Mouse (Mus musculus) spleen, postnatal 14 days (tissue): ENCODE measurements around the gene Bcas1.

Experiments used
- DNase-seq, 2 experiments: peaks; one replicate each; pipeline ENCODE4 v3.0.0; 2021 to 2022; ENCODE audit warnings: low spot score in 2 of 2

The Bcas1 gene

DNA sequence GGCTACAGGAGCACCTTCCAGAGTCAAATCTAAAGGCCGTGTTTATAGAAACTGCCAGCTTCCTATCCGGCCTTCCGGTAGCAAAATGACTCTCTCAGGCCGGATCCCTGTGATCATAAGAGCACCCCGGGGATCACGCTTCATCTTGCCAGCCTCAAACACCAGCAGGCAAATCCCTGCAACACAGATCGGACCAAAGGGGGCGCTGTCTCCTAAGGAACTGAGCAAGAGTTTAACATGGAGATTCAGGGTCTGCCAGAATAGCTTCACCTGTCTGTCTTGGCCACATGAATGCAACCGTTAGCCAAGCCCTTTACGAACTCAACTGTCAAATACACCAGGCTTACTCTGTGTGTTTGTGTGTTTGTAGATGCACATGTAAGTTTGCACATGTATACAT is 8.9 kb downstream of the Bcas1 start:
- no peak for DNase-seq

DNA sequence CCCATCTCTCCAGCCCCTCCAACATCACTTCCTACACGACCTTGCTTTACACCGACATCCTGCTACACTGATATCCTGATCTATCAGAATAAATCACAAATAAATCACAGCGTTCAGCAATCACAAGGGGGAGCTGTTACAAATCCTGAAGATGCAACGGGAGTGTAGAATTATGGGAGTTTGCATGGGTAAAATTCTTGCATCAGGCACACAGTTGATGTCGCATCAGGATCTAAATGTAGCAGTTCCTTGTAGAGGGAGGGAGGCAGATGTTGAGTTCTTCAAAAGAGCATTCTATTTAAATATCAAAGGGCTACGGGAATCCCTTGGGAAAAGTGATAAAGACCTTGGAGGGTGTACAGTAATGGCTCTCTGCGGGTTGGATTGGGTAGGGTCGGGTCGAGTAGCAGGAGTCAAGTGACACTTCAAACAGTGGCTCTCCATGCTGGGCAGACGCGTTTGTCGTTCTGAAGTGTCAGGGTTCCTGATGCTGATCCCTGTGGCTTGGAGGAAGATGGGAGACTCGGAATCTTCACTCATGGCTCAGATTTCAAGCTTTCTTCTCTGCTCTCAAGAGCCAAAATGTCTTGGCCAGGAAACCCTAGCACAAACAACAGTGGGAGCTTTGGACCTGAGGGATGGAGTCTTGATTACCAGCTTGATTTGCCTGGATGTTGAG is 16.0 kb downstream of the Bcas1 start:
- no peak for DNase-seq

GRCm38 (mm10) chr2:170410677-170411489 is 16.8 kb downstream of the Bcas1 start:
- no peak for DNase-seq

DNA sequence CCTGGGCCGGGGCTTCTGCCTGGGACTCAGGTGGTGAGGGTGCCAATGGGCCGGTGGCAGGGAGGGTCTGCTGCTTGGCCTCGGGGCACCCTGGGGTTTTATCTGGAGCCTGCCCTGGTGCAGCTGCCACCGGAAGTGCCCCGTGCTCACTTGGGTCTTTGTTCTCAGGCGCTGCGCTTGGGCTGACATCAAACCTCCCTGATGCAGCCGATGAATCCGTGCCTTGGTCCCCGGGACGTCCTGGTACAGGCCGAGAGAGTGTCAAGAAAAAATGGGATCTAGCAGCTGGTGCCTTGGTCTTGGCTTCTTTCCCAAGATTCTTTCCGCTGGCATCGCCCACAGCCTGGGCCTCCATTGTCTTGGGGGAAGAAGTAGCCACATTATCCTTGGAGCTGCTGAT is 21.2 kb downstream of the Bcas1 start:
- DNase-seq = no peak

DNA sequence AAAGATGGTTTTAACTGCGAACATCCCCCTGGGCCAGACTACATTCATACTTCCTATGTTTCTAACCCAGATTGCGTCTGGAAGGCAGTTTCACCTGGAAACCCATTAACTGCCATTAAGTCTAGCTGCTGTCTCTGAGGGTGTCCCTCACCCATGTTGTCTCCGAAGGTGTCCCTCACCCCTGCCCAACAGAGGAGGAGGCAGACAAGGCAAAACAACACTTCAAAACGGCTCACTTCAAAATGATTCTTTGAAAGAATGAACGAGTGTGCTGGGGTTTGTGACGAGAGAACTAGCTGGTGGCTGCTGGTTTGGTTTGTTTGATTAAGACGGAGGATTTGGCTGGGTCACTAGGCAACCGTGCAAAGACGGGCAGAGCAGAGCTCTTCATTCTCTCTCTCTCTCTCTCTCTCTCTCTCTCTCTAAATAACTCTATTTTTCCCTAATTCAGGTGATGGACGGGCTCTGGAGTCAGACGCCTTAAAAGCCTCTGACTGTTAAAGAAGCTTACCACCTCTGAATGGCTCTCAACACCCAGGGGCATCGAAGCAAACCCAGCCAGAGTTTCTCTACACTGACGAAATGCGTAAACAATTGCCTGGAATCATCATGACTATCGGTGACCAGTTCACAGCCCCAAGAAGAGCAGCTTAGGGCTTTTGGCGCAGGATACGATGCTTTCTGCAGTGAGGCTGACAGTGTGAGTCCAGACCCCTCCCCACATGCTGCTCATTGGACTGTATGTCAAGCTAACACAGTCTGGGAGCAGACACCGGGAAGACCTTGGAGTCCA is 22.7 kb downstream of the Bcas1 start:
- DNase-seq = no peak

- DNase-seq = no peak
Observed at GRCm38 (mm10) chr2:170403666-170404385, 23.8 kb downstream of the Bcas1 start.

- peak in 1 of 2 experiments; percentile 45 for DNase-seq
Observed at GRCm38 (mm10) chr2:170401211-170401799, 26.3 kb downstream of the Bcas1 start.

DNA sequence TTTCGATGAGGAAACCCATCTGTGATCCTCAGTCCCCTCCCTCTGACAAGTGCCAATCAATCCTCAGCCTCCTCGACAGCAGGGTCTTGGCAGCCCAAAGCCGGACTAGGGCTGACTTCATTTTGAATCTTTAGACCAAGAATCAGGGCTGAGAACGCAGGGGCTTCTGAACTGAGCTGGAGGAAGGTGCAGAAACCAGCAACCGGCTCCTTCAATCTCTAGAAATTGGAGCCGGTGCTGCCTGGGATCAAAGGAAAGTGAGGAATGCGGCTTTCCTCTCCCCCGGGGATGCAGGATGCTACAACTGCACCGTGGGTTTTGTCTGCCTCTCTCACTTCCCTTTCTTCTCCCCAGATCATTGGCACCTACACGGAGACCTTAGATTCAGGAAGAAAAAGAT is 27.0 kb downstream of the Bcas1 start:
- DNase-seq = no peak

- no peak for DNase-seq
Observed at GRCm38 (mm10) chr2:170391994-170392393, 35.7 kb downstream of the Bcas1 start.

- no peak for DNase-seq
Observed at GRCm38 (mm10) chr2:170388320-170388719, 39.3 kb downstream of the Bcas1 start.

DNA sequence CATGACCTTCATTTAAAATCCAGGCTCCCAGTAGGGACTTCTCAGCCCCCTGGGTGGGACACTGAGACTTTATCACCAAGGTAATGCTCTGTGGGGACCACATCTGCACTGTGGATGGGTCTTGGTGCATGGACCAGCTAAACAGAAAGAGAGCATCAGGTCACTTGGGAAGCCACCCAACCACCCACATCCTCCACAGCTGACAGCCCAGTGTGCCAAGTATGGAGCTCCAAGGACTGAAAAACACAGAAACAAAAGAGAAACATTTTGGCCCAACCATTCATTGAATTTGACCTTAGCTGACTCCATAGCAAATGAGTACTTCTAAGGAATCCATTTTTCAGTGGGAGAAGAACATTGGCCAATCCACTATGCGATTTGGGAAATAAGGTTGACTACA is 42.1 kb downstream of the Bcas1 start:
- DNase-seq = no peak

DNA sequence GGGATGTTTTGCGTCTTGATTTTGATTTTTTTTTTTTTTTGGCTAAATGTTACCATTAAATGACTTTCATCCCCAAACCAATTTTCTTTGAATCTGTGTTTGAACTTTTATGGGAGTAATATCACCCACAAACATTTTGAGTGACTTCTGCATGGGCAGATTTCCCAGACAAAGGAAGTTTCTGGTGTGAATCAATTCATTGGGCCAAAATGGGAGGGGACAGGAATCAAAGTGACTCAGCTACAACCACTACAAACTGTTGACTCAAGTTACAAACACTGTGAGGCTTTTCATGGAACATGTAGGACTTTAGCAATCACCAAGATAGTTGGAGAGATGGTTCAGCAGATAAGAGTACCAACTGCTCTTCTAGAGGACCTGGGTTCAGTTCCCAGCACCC is 42.9 kb downstream of the Bcas1 start:
- DNase-seq = no peak

DNA sequence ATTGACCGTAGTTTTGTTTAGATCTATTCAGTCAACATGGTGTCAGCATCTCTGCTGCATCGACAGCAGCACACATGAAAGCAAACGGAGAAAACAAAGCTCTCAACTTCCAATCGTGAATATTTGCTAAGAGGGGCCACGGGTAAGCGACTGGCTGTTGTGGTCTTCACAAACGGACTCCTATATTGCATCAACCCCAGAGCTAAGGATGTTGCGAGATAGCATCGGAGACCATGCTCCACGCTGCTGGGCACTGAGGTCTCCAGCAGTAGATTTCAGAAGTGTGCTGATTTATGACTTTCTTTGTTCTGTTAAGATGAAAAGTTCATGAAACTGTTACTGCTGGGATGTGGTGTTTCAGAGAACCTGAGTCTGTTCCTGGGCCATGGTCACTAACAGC is 54.3 kb downstream of the Bcas1 start:
- no peak for DNase-seq

DNA sequence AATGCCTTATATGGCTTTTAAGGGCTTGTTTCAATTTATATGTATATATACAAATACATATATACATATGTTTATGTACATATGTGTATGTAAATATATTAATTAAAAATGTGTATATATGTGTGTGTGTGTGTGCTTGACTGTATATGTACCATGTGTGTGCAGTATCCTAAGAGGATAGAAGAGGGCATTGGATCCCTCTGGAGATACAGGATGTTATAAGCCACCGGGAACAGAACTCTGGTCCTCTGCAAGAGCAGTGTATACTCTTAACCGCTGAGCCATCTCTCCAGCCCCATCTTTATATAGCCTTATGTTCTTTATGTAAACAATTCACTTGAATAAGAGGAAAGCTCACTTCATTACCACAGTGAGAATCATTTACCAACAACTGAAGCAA is 62.0 kb downstream of the Bcas1 start:
- no peak for DNase-seq

- DNase-seq = no peak
Observed at GRCm38 (mm10) chr2:170365271-170365670, 62.4 kb downstream of the Bcas1 start.

DNA sequence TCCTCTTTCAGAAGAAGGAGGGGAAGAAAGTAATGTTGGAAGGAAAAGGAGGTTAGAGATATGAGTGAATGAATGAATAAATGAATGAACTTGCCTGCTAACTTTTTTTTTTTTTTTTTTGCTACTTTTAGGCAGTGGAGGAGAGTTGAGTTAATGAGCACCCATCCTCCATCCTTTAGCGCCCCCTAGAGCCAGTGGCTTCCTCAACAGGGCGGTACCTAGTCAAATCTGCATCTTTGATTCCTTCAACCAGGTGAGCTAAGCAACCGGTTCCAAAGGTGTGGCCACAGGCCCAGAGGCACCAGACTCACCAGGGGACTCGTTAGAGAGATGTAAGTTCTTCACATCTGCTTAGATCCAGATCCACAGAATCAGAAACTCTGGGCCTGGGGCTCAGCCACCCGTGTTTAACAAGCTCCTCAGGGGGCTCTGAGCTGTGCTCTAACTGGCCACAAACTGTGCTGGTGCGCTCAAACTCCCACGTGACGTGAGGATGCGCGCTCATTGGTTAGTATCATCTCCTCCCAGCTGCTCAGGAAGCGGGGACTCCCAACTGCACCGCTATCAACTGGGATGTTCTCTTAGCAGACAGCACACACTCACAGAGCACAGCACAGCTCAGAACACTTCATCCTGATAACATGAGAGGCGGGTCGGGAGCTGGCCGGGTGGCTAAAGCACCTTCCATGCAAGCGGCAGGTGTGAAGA is 70.8 kb downstream of the Bcas1 start:
- no peak for DNase-seq

DNA sequence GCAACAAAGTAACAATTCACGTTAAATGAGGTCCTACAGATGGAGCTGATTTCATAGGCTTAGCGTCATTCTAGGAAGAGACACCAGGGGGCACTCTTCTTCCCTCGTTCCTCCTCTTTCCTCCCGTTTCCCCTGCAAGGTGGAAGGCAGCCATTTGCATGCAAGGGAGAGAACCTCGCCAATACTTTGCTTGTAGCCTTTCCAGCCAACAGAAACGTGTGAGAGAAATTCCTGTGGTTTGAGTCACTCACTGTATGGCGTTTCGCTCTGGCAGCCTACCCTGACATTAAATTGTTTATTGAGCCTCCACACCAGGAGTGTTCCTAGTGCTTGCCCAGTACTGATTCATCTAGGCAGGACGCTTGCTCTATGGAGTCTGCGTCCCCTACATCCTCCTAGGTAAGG is 72.7 kb downstream of the Bcas1 start:
- no peak for DNase-seq

DNA sequence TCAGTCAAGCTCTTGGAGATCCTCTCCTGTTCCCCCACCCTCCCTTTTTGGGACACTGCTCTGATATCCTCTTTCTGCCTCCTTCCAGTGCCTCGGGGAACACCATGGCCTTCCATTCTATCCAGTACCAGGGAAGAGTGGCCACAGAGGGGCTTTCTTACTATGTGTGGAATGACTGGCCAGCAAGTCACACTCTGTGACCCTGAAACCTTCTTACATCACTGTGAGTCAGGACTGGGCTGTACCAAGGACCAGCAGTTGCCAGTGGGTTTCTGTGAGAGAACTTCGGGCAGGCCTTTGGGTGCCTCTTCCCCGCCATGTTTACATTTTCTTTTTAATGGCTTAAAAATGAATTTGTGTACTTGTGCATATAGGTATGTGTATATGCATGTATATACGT is 75.4 kb downstream of the Bcas1 start:
- no peak for DNase-seq

DNA sequence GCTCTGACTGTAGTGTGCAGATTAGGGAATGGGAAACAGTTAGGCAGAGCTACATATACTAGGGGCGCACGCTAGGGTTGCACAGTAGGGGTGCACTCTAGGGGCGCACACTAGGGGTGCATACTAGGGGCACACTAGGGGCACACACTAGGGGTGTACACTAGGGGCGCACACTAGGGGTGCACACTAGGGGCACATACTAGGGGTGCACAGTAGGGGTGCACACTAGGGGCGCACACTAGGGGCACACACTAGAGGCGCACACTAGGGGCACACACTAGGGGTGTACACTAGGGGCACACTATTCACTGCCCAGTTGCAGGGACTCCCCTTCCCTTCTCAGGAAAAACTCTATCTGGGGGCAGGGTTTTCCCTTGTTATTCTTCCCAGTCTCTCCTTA is 75.8 kb downstream of the Bcas1 start:
- no peak for DNase-seq

- DNase-seq = no peak
Observed at GRCm38 (mm10) chr2:170349784-170350183, 77.9 kb downstream of the Bcas1 start.

GRCm38 (mm10) chr2:170349096-170349495 is 78.5 kb downstream of the Bcas1 start:
- DNase-seq = no peak
